Mouse (Mus musculus) ES-E14 (cell line): ENCODE measurements at regions not wholly inside any gene's neighbourhood (a gene's known extent, or its start where the extent isn't known, plus 50 kb on each side); places are given as distances from the start of the nearest gene placed in this dataset.

Experiments
- DNase-seq: peaks from one replicate; pipeline ENCODE4 v3.0.0-alpha.2; 2013; ENCODE audit warnings: low read depth, low spot score
- H3K27ac ChIP-seq: 2 replicates; pipeline ENCODE4 v1.5.1; 2012; ENCODE audit warnings: low read depth, mild to moderate bottlenecking, low read length, moderate library complexity, mixed read lengths; ENCODE audit not compliant: poor library complexity, insufficient read depth, severe bottlenecking
- H3K36me3 ChIP-seq: 2 replicates; pipeline ENCODE4 v1.6.1; 2012; ENCODE audit warnings: mild to moderate bottlenecking, low read length, moderate library complexity, mixed read lengths; ENCODE audit not compliant: control insufficient read depth, poor library complexity, insufficient read depth, severe bottlenecking
- H3K4me1 ChIP-seq, 2 experiments: fragments of 150-350 bp in 1 of 2; sonication (generic) in 1 of 2; 2 replicates each; pipeline ENCODE4 v1.6.1; 2012; ENCODE audit warnings: low read length in 2 of 2, mild to moderate bottlenecking in 1 of 2, mixed read lengths in 1 of 2; ENCODE audit not compliant: control insufficient read depth in 2 of 2, insufficient read depth in 2 of 2, poor library complexity in 1 of 2
- H3K4me3 ChIP-seq, 2 experiments: fragments of 150-350 bp in 1 of 2; sonication (generic) in 1 of 2; 2 replicates each; pipeline ENCODE4 v1.5.1; 2012; ENCODE audit warnings: low read length in 2 of 2, low read depth in 1 of 2, mild to moderate bottlenecking in 1 of 2, mixed read lengths in 1 of 2; ENCODE audit not compliant: insufficient read depth in 1 of 2, poor library complexity in 1 of 2, severe bottlenecking in 1 of 2
- H3K9ac ChIP-seq: 2 replicates; pipeline ENCODE4 v1.6.1; 2012; ENCODE audit warnings: low read depth, mild to moderate bottlenecking, low read length, mixed read lengths; ENCODE audit not compliant: poor library complexity, insufficient read depth, severe bottlenecking
- H3K9me3 ChIP-seq: fragments of 150-350 bp; sonication (generic); 2 replicates; pipeline ENCODE4 v1.6.1; 2012; ENCODE audit warnings: low read depth, mild to moderate bottlenecking, low read length; ENCODE audit not compliant: control insufficient read depth, insufficient read depth
- CHD2 ChIP-seq: IDR thresholded peaks from 2 replicates; pipeline ENCODE4 v1.6.1; 2014; ENCODE audit warnings: mild to moderate bottlenecking, low read depth, low read length, inconsistent platforms
- HCFC1 ChIP-seq: IDR thresholded peaks from 2 replicates; pipeline ENCODE4 v1.6.1; 2012; ENCODE audit warnings: low read length, inconsistent platforms, borderline replicate concordance; ENCODE audit not compliant: insufficient read depth
- MAFK ChIP-seq: IDR thresholded peaks from 2 replicates; pipeline ENCODE4 v1.6.1; 2014; ENCODE audit warnings: mild to moderate bottlenecking, low read depth, low read length, inconsistent platforms; ENCODE audit not compliant: insufficient read depth
- ZC3H11A ChIP-seq: IDR thresholded peaks from 2 replicates; pipeline ENCODE4 v1.6.1; 2012; ENCODE audit warnings: low read depth, mild to moderate bottlenecking, inconsistent platforms, low read length, borderline replicate concordance
- ZNF384 ChIP-seq: IDR thresholded peaks from 2 replicates; pipeline ENCODE4 v1.6.1; 2012; ENCODE audit warnings: low read depth, low read length, inconsistent platforms
- in situ Hi-C, 2 experiments: fragments of 600-800 bp; cut with MboI; formaldehyde crosslinking; loops; one replicate each; pipeline ENCODE4 v1.15.1; 2025; ENCODE audit warnings: low sequenced_read_pairs in 2 of 2, inconsistent platforms in 1 of 2; ENCODE audit not compliant: unreplicated experiment in 2 of 2

- Histone ChIP-seq H3K36me3 (no peaks in the 10 kb centered on the region), H3K4me3 (no peak overlapping the region), H3K9ac (no peak overlapping the region), H3K9me3 (no peaks in the 10 kb centered on the region), H3K4me1 (no peaks in the 10 kb centered on the region), H3K27ac (no peak overlapping the region)
- DNase-seq, result no peak
- TF ChIP-seq MAFK (no peak), CHD2 (no peak), HCFC1 (no peak), ZNF384 (no peak), ZC3H11A (no peak)
- in situ Hi-C loops, result no loop called here
Observed at GRCm38 (mm10) chr13:85848276-85848675, 198.4 kb downstream of the Cox7c start.

DNA sequence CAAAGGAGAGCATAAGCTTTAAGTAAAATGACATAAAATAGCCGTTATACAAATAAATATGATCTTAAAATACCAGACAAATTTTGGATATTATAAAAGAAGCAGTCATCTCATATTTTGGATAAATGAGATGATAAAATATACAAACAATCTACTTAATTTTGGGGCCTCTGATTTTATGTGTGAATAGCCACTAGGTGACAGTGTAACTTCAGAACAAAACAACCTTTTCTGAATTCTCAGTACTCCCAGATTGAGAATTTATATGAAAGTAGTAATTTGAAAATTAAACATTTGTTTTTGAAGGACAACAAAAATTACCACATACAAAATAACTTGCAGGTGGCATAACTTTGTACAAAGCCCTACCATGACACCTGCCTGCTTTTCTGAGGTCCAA lies 216.8 kb downstream of the Cox7c start:
- no peak overlapping the region for H3K9ac ChIP-seq
- no peaks in the 10 kb centered on the region for H3K4me1 ChIP-seq
- no peaks in the 10 kb centered on the region for H3K9me3 ChIP-seq
- in situ Hi-C loops, result no loop called here
- TF ChIP-seq ZNF384, result no peak
- no peak for TF ChIP-seq HCFC1
- no peak for TF ChIP-seq ZC3H11A
- TF ChIP-seq CHD2, result no peak
- TF ChIP-seq MAFK, result no peak
- H3K27ac ChIP-seq, result no peak overlapping the region
- no peak overlapping the region for H3K4me3 ChIP-seq
- DNase-seq, result no peak
- H3K36me3 ChIP-seq, result no peaks in the 10 kb centered on the region
